In the genomic region with DNA sequence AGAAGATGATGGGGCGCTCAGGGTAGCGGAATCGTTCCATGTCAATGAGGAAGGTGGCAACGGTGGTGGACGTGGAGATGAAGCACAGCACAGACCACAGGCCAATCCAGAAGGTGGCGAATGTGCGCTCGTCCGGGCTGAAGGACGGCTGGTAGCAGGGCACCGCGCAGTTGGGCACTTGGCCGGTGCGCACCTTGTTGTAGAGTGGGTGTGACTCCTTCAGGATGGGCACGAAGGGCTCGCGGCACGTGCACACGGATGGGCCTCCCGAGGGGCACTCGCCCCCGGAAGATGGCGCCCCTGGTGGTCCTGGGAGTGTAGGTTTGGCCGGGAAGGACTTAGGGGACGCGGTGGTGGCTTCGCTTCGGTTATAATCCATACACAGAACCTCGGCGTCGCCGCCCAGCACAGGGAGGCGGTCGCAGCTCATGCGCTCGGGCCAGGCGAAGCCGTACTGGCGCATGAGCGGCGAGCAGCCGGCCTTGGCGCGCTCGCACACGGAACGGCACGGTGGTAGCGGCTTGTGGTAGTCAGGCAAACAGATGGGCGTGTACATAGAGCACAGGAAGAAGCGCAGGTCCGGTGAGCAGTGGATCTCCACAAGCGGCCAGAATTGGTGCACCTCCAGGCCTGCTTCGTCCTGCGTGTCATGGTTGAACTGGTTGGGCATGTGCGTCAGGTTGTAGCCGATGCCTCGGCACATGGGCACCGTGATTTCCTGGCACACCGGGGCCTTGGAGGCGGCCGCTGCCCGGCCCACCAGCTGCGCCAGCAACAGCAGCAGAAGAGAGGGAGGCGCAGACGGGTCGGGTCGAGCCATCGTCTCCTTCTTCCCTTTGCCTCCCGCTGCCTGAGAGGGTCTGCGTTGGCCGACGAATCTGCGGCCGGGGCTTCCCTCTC, we compare ENCODE assay signal across 8 mouse cellular contexts. TPM values are rescaled to one million over a fixed set of nuclear protein-coding genes. Genes with fewer than 3 reads are reported as not detected.
DNase-seq lines count a peak whose midpoint lies in the region; ATAC-seq and TF ChIP-seq lines count a peak whose summit lies in the region.

No protein-coding gene starts in this region.

- intact Hi-C loops in gastrocnemius, adult 2 months (cut with DNase I) = loop anchor here (5.0 kb wide), 2 partner anchors 251 to 451 kb away; partner anchors contain the start of genes Idh1 and Pikfyve

- no peaks in the 10 kb centered on the region for H3K36me3 ChIP-seq in hindbrain, embryonic 16.5 days (ENCODE audit: control insufficient read depth, insufficient read depth, low read length)
- H3K36me3 ChIP-seq in liver, adult 2 months (ENCODE audit: control insufficient read depth, insufficient read depth, low read length) = no peaks in the 10 kb centered on the region
- H3K36me3 ChIP-seq in stomach, postnatal 0 days (ENCODE audit: control insufficient read depth, insufficient read depth, low read length) = no peaks in the 10 kb centered on the region; the same call in 1 of the 2 replicates

- WGBS in hindbrain, embryonic 16.5 days = 8% methylated on average over 72 of the region's 75 CpGs
- 20% methylated on average over 75 of the region's 75 CpGs for WGBS in liver, adult 2 months
- 8% methylated on average over 74 of the region's 75 CpGs for WGBS in stomach, postnatal 0 days

- peaks cover 42% of the 10 kb centered on the region for H3K27me3 ChIP-seq in hindbrain, embryonic 16.5 days (replicated peaks; ENCODE audit: control insufficient read depth, insufficient read depth, low read length)
- H3K27me3 ChIP-seq in liver, adult 2 months (ENCODE audit: control insufficient read depth, insufficient read depth, low read length) = no peaks in the 10 kb centered on the region
- H3K27me3 ChIP-seq in stomach, postnatal 0 days (ENCODE audit: control insufficient read depth, insufficient read depth, low read length) = no peaks in the 10 kb centered on the region

- no peak for TF ChIP-seq POLR2A in liver, adult 2 months (IDR thresholded peaks at IDR 0.05; ENCODE audit: extremely low read depth, insufficient read depth, low read length)

- peak overlapping the region; percentile 88 for H3K27ac ChIP-seq in gastrocnemius, adult 2 months
- H3K27ac ChIP-seq in hindbrain, embryonic 16.5 days (ENCODE audit: low read depth, low read length) = no peak overlapping the region
- no peak overlapping the region for H3K27ac ChIP-seq in liver, adult 2 months (replicated peaks; ENCODE audit: insufficient read depth, low read depth, low read length)
- peak overlapping the region; percentile 92 for H3K27ac ChIP-seq in stomach, postnatal 0 days (replicated peaks)

- H3K4me3 ChIP-seq in gastrocnemius, adult 2 months = peak overlapping the region; percentile 95
- peak overlapping the region; percentile 66 for H3K4me3 ChIP-seq in hindbrain, embryonic 16.5 days (ENCODE audit: low read length)
- H3K4me3 ChIP-seq in liver, adult 2 months (ENCODE audit: insufficient read depth, low read depth, low read length) = peak overlapping the region; percentile 95
- peak overlapping the region; percentile 69 for H3K4me3 ChIP-seq in stomach, postnatal 0 days (ENCODE audit: low read depth, low read length)

- peaks cover 34% of the 10 kb centered on the region for H3K4me1 ChIP-seq in hindbrain, embryonic 16.5 days (ENCODE audit: control insufficient read depth, insufficient read depth, low read depth, low read length)
- H3K4me1 ChIP-seq in liver, adult 2 months (ENCODE audit: control insufficient read depth, insufficient read depth, low read length) = peaks cover 11% of the 10 kb centered on the region
- H3K4me1 ChIP-seq in stomach, postnatal 0 days (replicated peaks; ENCODE audit: control insufficient read depth, insufficient read depth) = peaks cover 3% of the 10 kb centered on the region; the same call in 1 of the 2 replicates

- peak overlapping the region; percentile 41 for H3K9ac ChIP-seq in hindbrain, embryonic 16.5 days (ENCODE audit: low read depth, low read length)
- H3K9ac ChIP-seq in liver, adult 2 months (ENCODE audit: low read depth, low read length) = peak overlapping the region; percentile 98
- peak overlapping the region; percentile 85 for H3K9ac ChIP-seq in stomach, postnatal 0 days (ENCODE audit: low read length)

- H3K9me3 ChIP-seq in hindbrain, embryonic 16.5 days (ENCODE audit: control insufficient read depth, low read length) = no peaks in the 10 kb centered on the region
- H3K9me3 ChIP-seq in stomach, postnatal 0 days (ENCODE audit: control insufficient read depth, low read length) = no peaks in the 10 kb centered on the region

- no peak for TF ChIP-seq EP300 in stomach, postnatal 0 days (optimal IDR thresholded peaks at IDR 0.05)

- peak overlapping the region; percentile 97 for H3K4me2 ChIP-seq in hindbrain, embryonic 16.5 days (ENCODE audit: low read length)
- peak overlapping the region; percentile 95 for H3K4me2 ChIP-seq in stomach, postnatal 0 days (replicated peaks; ENCODE audit: low read depth)

- peak; percentile 45 for TF ChIP-seq CTCF in gastrocnemius, adult 2 months (IDR thresholded peaks at IDR 0.05)
- TF ChIP-seq CTCF in liver, adult 2 months (IDR thresholded peaks at IDR 0.05; ENCODE audit: low read depth, low read length) = 0 out of 2 replicates have a peak, but pooled peaks have one; percentile 11
- TF ChIP-seq CTCF in stomach, postnatal 0 days (IDR thresholded peaks at IDR 0.05; ENCODE audit: low read depth) = peak; percentile 58

- H3K79me2 ChIP-seq in liver, adult 2 months (ENCODE audit: control insufficient read depth, insufficient read depth, low read length) = peaks cover 15% of the 10 kb centered on the region

- peak; percentile 55 to 57 for DNase-seq in lung, adult 18-20 months
- no peak for DNase-seq in lung, postnatal 25 days (ENCODE audit: low spot score)
- DNase-seq in cerebellum, adult 9-11 months = peak; percentile 45
- peak; percentile 61 for DNase-seq in gastrocnemius, adult 2 months
- DNase-seq in liver, adult 2 months (ENCODE audit: extremely low read depth, low read depth, low spot score) = peak; percentile 77
- peak; percentile 66 for DNase-seq in stomach, postnatal 0 days (ENCODE audit: low spot score)

- ATAC-seq in hindbrain, embryonic 16.5 days = peak; percentile 18; the same call in 1 of the 2 replicates
- ATAC-seq in monocyte, adult 5-6 weeks (replicated peaks; ENCODE audit: insufficient number of reproducible peaks, low FRiP score, low TSS enrichment, poor library complexity, severe bottlenecking) = 0 out of 2 replicates have a peak, but pooled peaks have one; percentile 23
- no peak for ATAC-seq in stomach, postnatal 0 days (ENCODE audit: low FRiP score, low TSS enrichment)

RNA-seq across cellular contexts. Expression of gene Fzd5, which starts 1.5 kb away (rescaled TPM):
- total RNA-seq in gastrocnemius, adult 2 months (2021) = 1 to 10 TPM; 1.2 to 2.3 TPM
- polyA plus RNA-seq in hindbrain, embryonic 16.5 days (2015; fragmentation: Nextera tagmentation; extraction: Ambion mirVana) = 0.21 and 0.27 TPM in 2 replicates
- total RNA-seq in liver, adult 2 months (2014; rRNA removed) = 3.1 and 4.0 TPM in 2 replicates
- 4.7 and 4.9 TPM in 2 replicates for polyA plus RNA-seq in liver, adult 2 months (2012; rRNA removed)
- total RNA-seq in monocyte, adult 5-6 weeks (2017) = 4.8 to 20.0 TPM (median 6.9 TPM) in 3 replicates
- polyA plus RNA-seq in stomach, postnatal 0 days (2015; fragmentation: Nextera tagmentation; extraction: Ambion mirVana) = 3.7 and 3.8 TPM in 2 replicates

RNA-seq across cellular contexts. Expression of gene Ccnyl1, which starts 45.8 kb away (rescaled TPM):
- 10 to 100 TPM; 19.7 to 20.5 TPM for total RNA-seq in gastrocnemius, adult 2 months (2021)
- polyA plus RNA-seq in hindbrain, embryonic 16.5 days (2015; fragmentation: Nextera tagmentation; extraction: Ambion mirVana) = 4.5 and 4.6 TPM in 2 replicates
- 3.6 and 3.9 TPM in 2 replicates for total RNA-seq in liver, adult 2 months (2014; rRNA removed)
- 5.8 and 6.0 TPM in 2 replicates for polyA plus RNA-seq in liver, adult 2 months (2012; rRNA removed)
- total RNA-seq in monocyte, adult 5-6 weeks (2017) = 4.4 to 7.2 TPM (median 4.7 TPM) in 3 replicates
- 3.9 and 4.0 TPM in 2 replicates for polyA plus RNA-seq in stomach, postnatal 0 days (2015; fragmentation: Nextera tagmentation; extraction: Ambion mirVana)

Comparison
In these comparisons a context has a peak if more than half of its experiments do, and no peak if none do; other contexts are left out.
1. H3K27ac ChIP-seq: peak in gastrocnemius, adult 2 months (single experiment) and stomach, postnatal 0 days (single experiment); none in hindbrain, embryonic 16.5 days (single experiment) and liver, adult 2 months (single experiment).
2. H3K9ac ChIP-seq: peak in every context shown above with its lines; median percentile 98 in liver, adult 2 months; 85 in stomach, postnatal 0 days; 41 in hindbrain, embryonic 16.5 days.
3. Peak in every context shown above with its lines, with median percentiles within 50 percentile points of each other: H3K4me3 ChIP-seq and CTCF ChIP-seq.